Mouse (Mus musculus): ENCODE results near the gene Spaca3. TPM values are rescaled to one million over a fixed set of nuclear protein-coding genes. Genes with fewer than 3 reads are reported as not detected.
A peak's percentile ranks its signal among the peaks of the same experiment; 100 is the strongest.

Spaca3 gene
- total and polyA plus RNA-seq, 2 experiments, result not detected

- H3K9ac ChIP-seq (ENCODE audit: low read depth, low read length), result no peak overlapping the region
- H3K4me3 ChIP-seq (ENCODE audit: insufficient read depth, low read depth, low read length), result no peak overlapping the region
- H3K36me3 ChIP-seq (ENCODE audit: control insufficient read depth, insufficient read depth, low read length), result no peaks in the 10 kb centered on the region
- H3K27me3 ChIP-seq (ENCODE audit: control insufficient read depth, insufficient read depth, low read length), result no peaks in the 10 kb centered on the region
- TF ChIP-seq CTCF (IDR thresholded peaks at IDR 0.05; ENCODE audit: low read depth, low read length) (no peak), POLR2A (IDR thresholded peaks at IDR 0.05; ENCODE audit: extremely low read depth, insufficient read depth, low read length) (no peak)
- no peaks in the 10 kb centered on the region for H3K4me1 ChIP-seq (ENCODE audit: control insufficient read depth, insufficient read depth, low read length)
- H3K79me2 ChIP-seq (ENCODE audit: control insufficient read depth, insufficient read depth, low read length), result no peaks in the 10 kb centered on the region
- 49% methylated on average over 3 of the region's 3 CpGs for WGBS
- H3K27ac ChIP-seq (replicated peaks; ENCODE audit: insufficient read depth, low read depth, low read length), result no peak overlapping the region
- DNase-seq (ENCODE audit: extremely low read depth, low read depth, low spot score), result peak; percentile 83
These were observed 5.2 kb upstream of the Spaca3 start for GRCm38 (mm10) chr11:80853014-80853413.

- H3K4me1 ChIP-seq (ENCODE audit: control insufficient read depth, insufficient read depth, low read length), result no peaks in the 10 kb centered on the region
- H3K4me3 ChIP-seq (ENCODE audit: insufficient read depth, low read depth, low read length), result no peak overlapping the region
- no peak for DNase-seq (ENCODE audit: extremely low read depth, low read depth, low spot score)
- no peaks in the 10 kb centered on the region for H3K79me2 ChIP-seq (ENCODE audit: control insufficient read depth, insufficient read depth, low read length)
- no peak for TF ChIP-seq CTCF (IDR thresholded peaks at IDR 0.05; ENCODE audit: low read depth, low read length)
- no peak for TF ChIP-seq POLR2A (IDR thresholded peaks at IDR 0.05; ENCODE audit: extremely low read depth, insufficient read depth, low read length)
- no peaks in the 10 kb centered on the region for H3K36me3 ChIP-seq (ENCODE audit: control insufficient read depth, insufficient read depth, low read length)
- H3K27me3 ChIP-seq (ENCODE audit: control insufficient read depth, insufficient read depth, low read length), result no peaks in the 10 kb centered on the region
- no peak overlapping the region for H3K27ac ChIP-seq (replicated peaks; ENCODE audit: insufficient read depth, low read depth, low read length)
- no peak overlapping the region for H3K9ac ChIP-seq (ENCODE audit: low read depth, low read length)
- WGBS, result 88% methylated on average over 11 of the region's 11 CpGs
These were observed 3.7 kb upstream of the Spaca3 start for GRCm38 (mm10) chr11:80854430-80854829.

DNA sequence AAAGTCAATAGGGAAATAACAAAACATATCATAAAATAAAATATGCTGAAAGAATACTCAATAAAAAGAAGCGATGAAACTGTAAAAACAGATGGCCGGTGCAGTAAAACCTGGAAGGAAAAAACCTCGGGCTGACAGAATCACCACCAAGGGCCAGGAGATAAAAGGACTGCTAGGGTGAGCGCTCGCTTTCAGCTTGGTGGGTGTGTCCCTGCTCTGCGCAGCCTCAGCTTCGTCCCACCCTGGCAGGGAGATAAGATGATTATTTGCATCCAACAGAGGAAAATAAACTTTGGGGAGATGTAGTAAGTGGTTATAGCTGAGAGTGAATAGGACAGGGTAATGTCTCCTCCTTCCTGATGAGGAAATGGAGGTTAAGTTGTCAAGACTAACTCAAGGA is 3.3 kb upstream of the Spaca3 start:
- Histone ChIP-seq H3K27me3 (ENCODE audit: control insufficient read depth, insufficient read depth, low read length) (no peaks in the 10 kb centered on the region), H3K4me1 (ENCODE audit: control insufficient read depth, insufficient read depth, low read length) (no peaks in the 10 kb centered on the region), H3K79me2 (ENCODE audit: control insufficient read depth, insufficient read depth, low read length) (no peaks in the 10 kb centered on the region), H3K36me3 (ENCODE audit: control insufficient read depth, insufficient read depth, low read length) (no peaks in the 10 kb centered on the region), H3K27ac (replicated peaks; ENCODE audit: insufficient read depth, low read depth, low read length) (no peak overlapping the region), H3K9ac (ENCODE audit: low read depth, low read length) (no peak overlapping the region), H3K4me3 (ENCODE audit: insufficient read depth, low read depth, low read length) (no peak overlapping the region)
- TF ChIP-seq CTCF (IDR thresholded peaks at IDR 0.05; ENCODE audit: low read depth, low read length) (no peak), POLR2A (IDR thresholded peaks at IDR 0.05; ENCODE audit: extremely low read depth, insufficient read depth, low read length) (no peak)
- no peak for DNase-seq (ENCODE audit: extremely low read depth, low read depth, low spot score)
- 44% methylated on average over 7 of the region's 7 CpGs for WGBS

GRCm38 (mm10) chr11:80856827-80857226 is 1.3 kb upstream of the Spaca3 start:
- Histone ChIP-seq H3K27ac (replicated peaks; ENCODE audit: insufficient read depth, low read depth, low read length) (no peak overlapping the region), H3K27me3 (ENCODE audit: control insufficient read depth, insufficient read depth, low read length) (no peaks in the 10 kb centered on the region), H3K4me1 (ENCODE audit: control insufficient read depth, insufficient read depth, low read length) (no peaks in the 10 kb centered on the region), H3K9ac (ENCODE audit: low read depth, low read length) (no peak overlapping the region), H3K4me3 (ENCODE audit: insufficient read depth, low read depth, low read length) (no peak overlapping the region), H3K36me3 (ENCODE audit: control insufficient read depth, insufficient read depth, low read length) (no peaks in the 10 kb centered on the region), H3K79me2 (ENCODE audit: control insufficient read depth, insufficient read depth, low read length) (no peaks in the 10 kb centered on the region)
- WGBS, result 68% methylated on average over 2 of the region's 2 CpGs
- no peak for TF ChIP-seq POLR2A (IDR thresholded peaks at IDR 0.05; ENCODE audit: extremely low read depth, insufficient read depth, low read length)
- TF ChIP-seq CTCF (IDR thresholded peaks at IDR 0.05; ENCODE audit: low read depth, low read length), result no peak
- DNase-seq (ENCODE audit: extremely low read depth, low read depth, low spot score), result no peak

GRCm38 (mm10) chr11:80862941-80863340 is 4.8 kb downstream of the Spaca3 start:
- WGBS, result 88% methylated on average over 7 of the region's 7 CpGs

DNA sequence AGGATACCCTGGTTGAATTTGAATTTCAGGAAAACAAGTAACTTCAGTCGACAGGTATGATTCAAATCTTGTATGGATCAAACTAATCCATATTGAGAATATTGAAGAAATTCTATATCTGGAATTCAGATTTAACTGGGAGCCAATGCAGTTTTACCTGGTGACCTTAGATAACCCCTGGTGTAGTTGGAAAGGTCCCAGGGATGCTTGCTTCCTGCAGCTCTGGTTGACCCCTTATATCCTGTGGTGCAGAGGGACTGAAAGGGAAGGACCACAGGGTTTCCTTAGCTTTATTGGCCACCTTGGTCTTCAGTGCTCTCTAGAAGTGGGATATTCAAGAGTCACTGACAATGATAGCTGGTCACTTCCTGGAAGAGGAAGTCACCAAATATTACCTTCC is 9.9 kb downstream of the Spaca3 start:
- WGBS, result 88% methylated on average over 1 of the region's 1 CpGs
- no peaks in the 10 kb centered on the region for H3K79me2 ChIP-seq (ENCODE audit: control insufficient read depth, insufficient read depth, low read length)
- no peak overlapping the region for H3K27ac ChIP-seq (replicated peaks; ENCODE audit: insufficient read depth, low read depth, low read length)
- no peaks in the 10 kb centered on the region for H3K36me3 ChIP-seq (ENCODE audit: control insufficient read depth, insufficient read depth, low read length)
- H3K4me1 ChIP-seq (ENCODE audit: control insufficient read depth, insufficient read depth, low read length), result no peaks in the 10 kb centered on the region
- no peak for TF ChIP-seq POLR2A (IDR thresholded peaks at IDR 0.05; ENCODE audit: extremely low read depth, insufficient read depth, low read length)
- no peak for TF ChIP-seq CTCF (IDR thresholded peaks at IDR 0.05; ENCODE audit: low read depth, low read length)
- no peak overlapping the region for H3K4me3 ChIP-seq (ENCODE audit: insufficient read depth, low read depth, low read length)
- no peak overlapping the region for H3K9ac ChIP-seq (ENCODE audit: low read depth, low read length)
- DNase-seq (ENCODE audit: extremely low read depth, low read depth, low spot score), result no peak
- no peaks in the 10 kb centered on the region for H3K27me3 ChIP-seq (ENCODE audit: control insufficient read depth, insufficient read depth, low read length)

More at GRCm38 (mm10) chr11:80862941-80863340, 4.8 kb downstream of the Spaca3 start:
- H3K4me3 ChIP-seq (ENCODE audit: insufficient read depth, low read depth, low read length), result no peak overlapping the region
- no peak overlapping the region for H3K9ac ChIP-seq (ENCODE audit: low read depth, low read length)
- no peaks in the 10 kb centered on the region for H3K36me3 ChIP-seq (ENCODE audit: control insufficient read depth, insufficient read depth, low read length)
- H3K27ac ChIP-seq (replicated peaks; ENCODE audit: insufficient read depth, low read depth, low read length), result no peak overlapping the region
- no peaks in the 10 kb centered on the region for H3K79me2 ChIP-seq (ENCODE audit: control insufficient read depth, insufficient read depth, low read length)
- no peak for DNase-seq (ENCODE audit: extremely low read depth, low read depth, low spot score)
- no peaks in the 10 kb centered on the region for H3K27me3 ChIP-seq (ENCODE audit: control insufficient read depth, insufficient read depth, low read length)
- no peaks in the 10 kb centered on the region for H3K4me1 ChIP-seq (ENCODE audit: control insufficient read depth, insufficient read depth, low read length)
- TF ChIP-seq CTCF (IDR thresholded peaks at IDR 0.05; ENCODE audit: low read depth, low read length), result no peak
- no peak for TF ChIP-seq POLR2A (IDR thresholded peaks at IDR 0.05; ENCODE audit: extremely low read depth, insufficient read depth, low read length)

Data from liver, adult 2 months (tissue).